In genomic region chr9:55245057-55245750, GRCm38 (mm10) we compare ENCODE assay signal across 7 mouse cellular contexts. TPM values are rescaled to one million over a fixed set of nuclear protein-coding genes. Genes with fewer than 3 reads are reported as not detected.
DNase-seq lines count a peak whose midpoint lies in the region; ATAC-seq and TF ChIP-seq lines count a peak whose summit lies in the region.
"Not testable (repeated sequence)": the region's sequence is repeated elsewhere in the genome, so short reads cannot be mapped to it uniquely, and the experiment has no call there.

No protein-coding gene starts in this region.

- not testable (repeated sequence) for TF ChIP-seq CTCF in heart, adult 2 months (IDR thresholded peaks at IDR 0.05); heart, postnatal 0 days (IDR thresholded peaks at IDR 0.05; ENCODE audit: low read depth); liver, adult 2 months (IDR thresholded peaks at IDR 0.05; ENCODE audit: low read depth, low read length)

- not testable (repeated sequence) for H3K4me2 ChIP-seq in heart, embryonic 13.5 days; heart, embryonic 15.5 days; heart, postnatal 0 days (ENCODE audit: low read depth, low read length)

- TF ChIP-seq POLR2A in heart, adult 2 months (IDR thresholded peaks at IDR 0.05; ENCODE audit: insufficient read depth, low read depth, low read length); liver, adult 2 months (IDR thresholded peaks at IDR 0.05; ENCODE audit: extremely low read depth, insufficient read depth, low read length): not testable (repeated sequence)

- intact Hi-C loops in heart, adult 2 months (cut with DNase I), result not testable (repeated sequence)

- not testable (repeated sequence) for H3K4me3 ChIP-seq in heart, adult 2 months; heart, embryonic 13.5 days; heart, embryonic 15.5 days; heart, postnatal 0 days (ENCODE audit: low read depth, low read length); liver, adult 2 months (ENCODE audit: insufficient read depth, low read depth, low read length)

- ATAC-seq in heart, embryonic 13.5 days (ENCODE audit: extremely low read depth, insufficient number of reproducible peaks, low FRiP score, low TSS enrichment); heart, postnatal 0 days (ENCODE audit: insufficient read depth, low read depth): not testable (repeated sequence)
- peak; percentile 73; the same call in 1 of the 2 replicates for ATAC-seq in heart, embryonic 15.5 days (replicated peaks; ENCODE audit: insufficient number of reproducible peaks, insufficient read depth, low FRiP score, low read depth)

- TF ChIP-seq EP300 in heart, adult 2 months (IDR thresholded peaks at IDR 0.05; ENCODE audit: insufficient read depth, low read depth, low read length); heart, postnatal 0 days (IDR thresholded peaks at IDR 0.05; ENCODE audit: low read depth): not testable (repeated sequence)

- not testable (repeated sequence) for H3K79me2 ChIP-seq in heart, adult 2 months (replicated peaks; ENCODE audit: control insufficient read depth, insufficient read depth, low read length); liver, adult 2 months (ENCODE audit: control insufficient read depth, insufficient read depth, low read length)

- H3K36me3 ChIP-seq in heart, adult 2 months (ENCODE audit: control insufficient read depth, insufficient read depth, low read length); heart, embryonic 13.5 days; heart, embryonic 15.5 days; heart, postnatal 0 days (replicated peaks; ENCODE audit: control insufficient read depth, insufficient read depth, low read length); liver, adult 2 months (ENCODE audit: control insufficient read depth, insufficient read depth, low read length): not testable (repeated sequence)

- H3K27ac ChIP-seq in heart, adult 2 months, result peak overlapping the region; percentile 27
- H3K27ac ChIP-seq in heart, embryonic 13.5 days (replicated peaks), result peak overlapping the region; percentile 48; the same call in 1 of the 2 replicates
- peak overlapping the region; percentile 22; the same call in 1 of the 2 replicates for H3K27ac ChIP-seq in heart, embryonic 15.5 days
- H3K27ac ChIP-seq in heart, postnatal 0 days (ENCODE audit: low read depth); liver, adult 2 months (replicated peaks; ENCODE audit: insufficient read depth, low read depth, low read length): not testable (repeated sequence)

- not testable (repeated sequence) for H3K9me3 ChIP-seq in heart, embryonic 13.5 days; heart, embryonic 15.5 days (replicated peaks); heart, postnatal 0 days (replicated peaks; ENCODE audit: control insufficient read depth, low read length)

- DNase-seq in heart, adult 11 months, result peak; percentile 95
- peak in 1 of 2 experiments; percentile 22 for DNase-seq in heart, adult 2 months
- DNase-seq in heart, adult 9 months (ENCODE audit: low spot score in 2 of 2), result peak; percentile 58 to 65
- peak; percentile 32 for DNase-seq in heart, postnatal 0 days (ENCODE audit: low spot score)
- peak; percentile 64 for DNase-seq in liver, adult 2 months (ENCODE audit: extremely low read depth, low read depth, low spot score)

- H3K27me3 ChIP-seq in heart, adult 2 months (ENCODE audit: control insufficient read depth, insufficient read depth, low read length); heart, embryonic 13.5 days (replicated peaks); heart, embryonic 15.5 days; heart, postnatal 0 days (ENCODE audit: control insufficient read depth, insufficient read depth, low read length); liver, adult 2 months (ENCODE audit: control insufficient read depth, insufficient read depth, low read length): not testable (repeated sequence)

- not testable (repeated sequence) for H3K9ac ChIP-seq in heart, adult 2 months (ENCODE audit: low read depth, low read length); heart, embryonic 13.5 days; heart, embryonic 15.5 days; heart, postnatal 0 days (replicated peaks; ENCODE audit: low read depth, low read length); liver, adult 2 months (ENCODE audit: low read depth, low read length)

- 24% methylated on average over 1 of the region's 1 CpGs for WGBS in heart, adult 2 months
- 70% methylated on average over 1 of the region's 1 CpGs for WGBS in heart, embryonic 13.5 days
- 58% methylated on average over 1 of the region's 1 CpGs for WGBS in heart, embryonic 15.5 days
- 53% methylated on average over 1 of the region's 1 CpGs for WGBS in heart, postnatal 0 days
- 62% methylated on average over 1 of the region's 1 CpGs for WGBS in liver, adult 2 months

- not testable (repeated sequence) for H3K4me1 ChIP-seq in heart, adult 2 months (ENCODE audit: control insufficient read depth, insufficient read depth, low read length); heart, embryonic 13.5 days; heart, embryonic 15.5 days (replicated peaks); heart, postnatal 0 days (ENCODE audit: control insufficient read depth, insufficient read depth); liver, adult 2 months (ENCODE audit: control insufficient read depth, insufficient read depth, low read length)

RNA-seq across cellular contexts. Expression of gene Fbxo22, which starts 36.5 kb away (rescaled TPM):
- total RNA-seq in heart, adult 2 months (2021), result 10 to 100 TPM; 31.4 to 34.7 TPM
- 12.9 and 20.7 TPM in 2 replicates for polyA plus RNA-seq in heart, adult 2 months (2012; rRNA removed)
- 54.4 and 61.1 TPM in 2 replicates for polyA plus RNA-seq in heart, embryonic 13.5 days (2015; fragmentation: Nextera tagmentation; extraction: Ambion mirVana)
- polyA plus RNA-seq in heart, embryonic 15.5 days (2015; fragmentation: Nextera tagmentation; extraction: Ambion mirVana), result 51.7 and 51.8 TPM in 2 replicates
- 42.0 and 45.0 TPM in 2 replicates for total RNA-seq in heart, postnatal 0 days (2014; rRNA removed; ENCODE audit: low replicate concordance)
- 46.8 and 48.3 TPM in 2 replicates for polyA plus RNA-seq in heart, postnatal 0 days (2015; fragmentation: Nextera tagmentation; extraction: Ambion mirVana)
- total RNA-seq in liver, adult 2 months (2014; rRNA removed), result 44.4 and 45.4 TPM in 2 replicates
- polyA plus RNA-seq in liver, adult 2 months (2012; rRNA removed), result 18.3 and 18.5 TPM in 2 replicates
